Mouse (Mus musculus) adrenal gland, postnatal 10 days (tissue): ENCODE results near the gene Kel. TPM values are rescaled to one million over a fixed set of nuclear protein-coding genes. Genes with fewer than 3 reads are reported as not detected.

Experiments used
- DNase-seq: peaks from one replicate; pipeline ENCODE4 v3.0.0; 2021; ENCODE audit warnings: mixed read lengths
- long read RNA-seq, 2 experiments: library from polyadenylated mRNA; stranded (forward); transcript quantifications; one replicate each; pipeline ENCODE4 v2.0.0; 2021
- total RNA-seq, 2 experiments: library from RNA; stranded (reverse); gene quantifications; 2 replicates each; pipeline ENCODE4 v1.2.3; 2021

Gene Kel
- total RNA-seq, result 1 to 10 TPM; 2.0 to 8.0 TPM
- long read RNA-seq, experiment 1, result 0 reads
- long read RNA-seq, experiment 2, partial matches to known transcripts, result 1 of 1 reads
- long read RNA-seq, experiment 2, other reads (novel, unspliced or antisense), result 0 of 1 reads

DNA sequence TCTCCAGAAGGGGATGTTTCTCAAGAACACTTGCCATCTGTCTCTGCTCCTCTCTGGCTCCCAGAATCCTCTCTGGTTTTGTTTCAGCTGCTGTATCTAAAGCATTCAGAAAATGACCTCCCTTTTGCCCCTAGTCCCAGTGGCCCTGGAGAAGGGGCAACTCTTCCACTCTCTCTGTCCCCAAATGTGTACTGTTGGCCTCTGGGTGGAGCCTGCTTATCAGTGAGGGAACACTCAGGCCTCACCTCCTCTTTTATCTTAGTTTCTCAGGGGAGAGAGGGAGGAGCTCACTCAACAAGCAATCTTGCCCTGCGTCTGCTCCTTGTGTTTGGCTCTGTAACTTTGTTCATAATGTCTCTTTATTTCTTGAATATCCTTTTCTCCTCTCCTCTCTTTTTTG lies at the start of gene Kel:
Gene Kel, minus strand, starts transcription at position 217 of the 400 bp plus-strand sequence.
- DNase-seq, result no peak

DNA sequence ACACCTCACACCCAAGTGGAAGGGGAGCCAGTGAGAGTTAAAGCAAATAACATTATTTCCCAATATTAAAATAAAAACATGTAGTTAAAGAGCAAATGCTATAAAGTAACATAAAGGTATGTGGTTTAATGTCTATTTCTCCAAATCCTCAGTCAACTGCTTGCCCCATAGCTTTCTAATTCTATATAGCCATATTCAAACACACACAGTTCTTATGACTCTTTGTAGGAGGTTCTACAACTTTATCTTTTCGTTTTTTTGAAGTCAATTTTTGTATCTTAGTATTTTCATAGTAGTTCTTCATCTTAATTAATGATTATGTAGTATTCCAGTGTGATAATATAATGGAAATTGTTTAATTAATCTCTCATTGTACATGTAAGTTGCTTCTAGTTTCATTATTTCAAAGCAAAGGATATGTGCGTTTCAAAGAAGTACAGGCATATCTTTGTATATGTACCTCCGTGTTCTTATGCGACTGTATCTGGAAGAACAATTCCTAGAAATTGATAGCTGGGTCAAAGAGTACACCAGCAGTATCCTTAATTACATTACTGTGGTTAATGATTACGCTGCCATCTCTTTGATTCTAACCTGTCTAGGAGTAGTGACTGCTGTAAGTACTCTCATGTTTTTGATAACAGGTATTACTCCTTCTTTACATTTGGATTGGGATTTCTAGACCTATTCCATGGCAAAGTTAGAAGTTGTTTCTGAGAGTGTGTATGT lies 40.7 kb upstream of the Kel start:
- no peak for DNase-seq

- DNase-seq, result no peak
These were observed 37.0 kb upstream of the Kel start for GRCm38 (mm10) chr6:41741101-41741500.

GRCm38 (mm10) chr6:41734719-41735470 lies 30.8 kb upstream of the Kel start:
- no peak for DNase-seq

DNA sequence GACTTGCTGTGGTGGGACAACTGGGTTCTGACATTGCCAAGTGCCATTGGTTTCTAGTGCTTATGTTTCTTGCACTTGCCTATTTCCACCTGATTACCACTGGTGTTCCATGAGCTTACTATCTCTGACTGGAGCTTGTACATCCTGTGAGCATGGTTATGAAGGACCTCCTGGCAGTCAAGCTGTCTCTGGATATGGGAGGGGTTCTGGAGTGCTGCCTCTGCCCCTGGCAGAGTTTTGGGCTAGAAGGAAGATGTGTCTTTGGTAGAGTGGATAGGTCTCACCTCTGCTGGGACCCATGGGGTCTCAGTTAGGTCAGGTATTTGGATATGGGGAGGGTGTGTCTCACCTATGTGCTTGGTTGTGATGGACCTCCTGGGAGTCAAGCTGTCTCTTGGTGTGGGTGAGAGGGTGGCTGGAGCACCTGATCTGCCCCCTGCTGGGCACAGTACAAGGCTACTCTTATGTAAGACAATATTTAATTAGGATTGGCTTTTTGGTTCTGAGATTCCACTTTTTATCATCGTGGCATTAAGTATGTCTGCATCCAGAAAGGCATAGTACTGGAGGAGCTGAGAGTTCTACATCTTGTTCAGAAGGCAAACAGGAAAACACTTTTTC lies 24.0 kb upstream of the Kel start:
- DNase-seq, result no peak

DNA sequence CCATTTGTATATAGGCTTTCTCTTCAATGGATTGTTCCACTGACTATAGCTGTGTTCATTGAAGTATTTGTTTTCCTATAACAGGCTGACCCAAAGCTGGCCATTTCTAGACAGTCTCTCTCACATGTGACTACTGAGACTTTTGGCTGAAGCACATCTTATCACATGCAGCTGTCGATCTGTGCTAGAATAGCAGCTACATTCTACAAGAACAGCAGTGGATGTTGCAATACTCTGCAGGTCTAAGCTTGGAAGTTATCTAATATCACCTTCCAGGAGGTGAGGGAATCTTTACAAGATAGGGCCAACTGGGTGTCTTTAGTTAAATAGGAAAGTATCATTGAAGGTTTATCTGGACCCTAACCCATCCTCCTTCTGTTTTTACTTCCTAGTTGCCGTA lies 17.3 kb upstream of the Kel start:
- DNase-seq, result no peak

- no peak for DNase-seq
These were observed 6.1 kb upstream of the Kel start for GRCm38 (mm10) chr6:41710281-41710680.

DNA sequence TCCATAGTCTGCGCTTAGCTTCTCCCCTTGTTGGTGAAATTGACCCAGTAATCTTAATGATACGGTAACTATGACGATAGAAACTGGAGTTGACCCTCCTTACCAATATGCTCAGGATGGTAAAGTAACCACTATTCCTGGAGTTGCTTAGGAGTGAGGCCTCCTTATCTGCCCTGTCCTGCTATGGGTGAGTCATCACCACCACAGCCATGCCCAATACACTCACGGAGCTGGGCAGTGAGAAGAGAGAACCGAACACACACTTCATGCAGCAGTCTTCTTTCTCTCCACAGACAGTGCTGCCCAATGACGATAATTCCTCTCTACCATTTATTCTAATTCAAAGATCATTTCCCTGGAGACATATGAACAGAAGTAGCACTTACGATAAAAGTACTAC lies 2.1 kb upstream of the Kel start:
- DNase-seq, result no peak

DNA sequence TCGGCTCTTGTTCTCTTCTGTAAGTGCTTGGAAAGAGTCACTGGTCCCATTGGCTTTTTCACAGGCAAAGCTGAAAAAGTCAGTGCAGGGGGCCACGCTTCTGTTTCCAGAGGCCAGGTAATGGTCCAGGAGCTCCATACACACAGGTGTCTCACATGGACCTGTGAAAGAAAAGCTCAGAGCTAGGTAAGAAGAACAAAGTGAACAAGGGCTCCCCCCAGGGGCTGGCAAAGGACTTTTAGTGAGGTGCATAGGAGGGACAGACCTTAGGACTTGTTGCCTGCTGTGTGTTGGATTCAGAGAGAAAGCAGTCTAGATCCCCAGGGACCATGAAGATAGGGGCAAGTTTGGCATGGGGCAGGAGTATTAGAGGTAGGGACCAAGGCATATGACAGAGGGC lies 1.2 kb downstream of the Kel start:
- DNase-seq, result no peak

GRCm38 (mm10) chr6:41701245-41701644 lies 2.9 kb downstream of the Kel start:
- no peak for DNase-seq

DNA sequence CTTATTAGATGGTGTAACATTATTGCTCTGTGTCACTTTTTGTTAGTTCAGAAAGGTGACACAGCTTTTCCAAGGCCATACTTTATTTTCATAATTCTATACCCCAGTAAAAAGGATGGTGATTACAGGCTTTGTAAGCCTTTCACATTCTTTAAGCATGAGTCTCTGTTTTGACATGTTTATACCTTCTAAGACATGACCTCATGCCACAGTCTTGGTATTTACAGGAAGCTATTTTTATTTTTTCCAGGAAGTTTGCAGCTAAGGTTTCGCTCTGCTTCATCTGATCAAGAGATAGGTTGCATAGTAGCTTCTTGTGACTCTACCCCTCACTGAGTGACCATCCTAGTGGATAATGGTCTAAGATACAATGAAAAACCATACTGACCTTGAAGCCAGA lies 9.7 kb downstream of the Kel start:
- no peak for DNase-seq

- no peak for DNase-seq
These were observed 11.9 kb downstream of the Kel start for GRCm38 (mm10) chr6:41692200-41692599.

DNA sequence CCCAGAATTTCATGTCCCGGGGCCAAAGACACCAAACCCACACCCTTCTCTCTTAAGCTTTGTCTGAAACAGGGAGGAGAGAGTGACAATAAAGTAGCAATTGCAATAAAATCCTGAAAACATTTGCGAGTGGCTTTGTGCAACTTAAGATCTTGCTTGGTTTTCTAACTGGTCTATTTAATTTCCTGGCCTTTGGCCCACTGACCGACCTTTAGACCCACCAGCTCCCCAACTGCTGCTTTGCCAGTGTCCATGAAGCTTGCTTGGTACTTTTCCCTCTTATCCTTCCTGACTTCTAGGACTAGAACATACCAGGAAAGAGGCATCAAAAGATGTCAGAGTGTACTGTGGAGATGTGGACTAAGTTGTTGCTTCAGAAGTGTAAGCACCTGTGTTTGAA lies 18.5 kb downstream of the Kel start:
- no peak for DNase-seq

DNA sequence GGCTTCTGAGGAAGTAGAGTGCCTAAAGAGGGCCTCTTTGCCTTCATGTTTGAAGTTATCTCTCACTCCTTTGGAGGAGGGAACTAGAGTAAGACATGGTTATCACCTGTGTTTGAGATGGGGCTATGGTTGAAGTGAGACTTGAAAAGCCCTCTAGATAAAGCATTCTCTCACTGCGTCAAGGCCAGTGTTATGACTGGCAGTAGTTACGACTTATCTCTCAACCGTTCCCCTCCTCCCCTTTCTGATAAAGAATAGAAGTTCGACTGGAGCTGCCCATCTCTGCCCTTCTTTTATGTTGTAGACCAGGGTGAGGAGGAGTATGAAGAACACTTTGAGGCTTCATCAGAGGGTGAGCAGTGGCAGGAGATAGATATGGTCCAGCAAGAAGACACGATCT lies 19.2 kb downstream of the Kel start:
- no peak for DNase-seq

DNA sequence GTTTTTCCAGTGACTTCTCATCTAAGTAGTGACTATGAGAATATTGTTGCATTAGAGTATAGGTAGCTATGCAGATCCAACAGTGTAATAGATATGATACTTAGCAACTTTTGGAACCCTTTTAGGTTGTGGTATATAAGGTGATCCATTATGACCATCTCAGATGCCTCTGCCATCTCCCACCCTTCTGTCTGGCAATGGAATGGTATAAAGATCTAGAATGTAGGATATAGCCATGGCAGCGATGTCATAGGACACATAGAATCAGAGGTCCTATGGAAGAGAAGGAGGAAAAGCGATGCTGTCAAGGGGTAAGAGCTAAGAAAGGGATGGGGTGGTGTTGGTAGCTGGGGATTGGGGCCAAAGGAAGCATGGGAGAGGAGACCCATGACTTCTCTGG lies 20.0 kb downstream of the Kel start, which contains the start of gene Llcfc1:
Gene Llcfc1, plus strand, starts transcription at position 301 of the 400 bp plus-strand sequence.
- no peak for DNase-seq

DNA sequence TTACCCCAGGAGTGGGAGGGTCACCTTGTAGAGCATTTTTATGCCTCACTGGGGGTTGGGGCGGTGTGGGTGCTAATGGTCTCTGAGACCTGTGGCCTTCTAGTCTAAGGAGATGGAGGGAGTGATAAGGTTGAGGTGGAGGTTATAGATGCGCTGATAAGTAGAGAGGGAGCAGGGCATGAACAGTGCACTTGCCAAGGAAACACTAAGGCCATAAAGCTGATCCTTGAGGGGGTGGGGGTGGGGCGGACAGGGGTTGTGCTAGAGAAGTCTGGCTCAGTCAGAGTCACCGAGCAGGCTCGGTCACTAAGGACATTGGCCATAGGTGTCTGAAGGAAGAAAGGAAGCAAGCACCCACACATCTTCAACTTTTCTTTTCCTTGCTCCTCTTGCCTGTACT lies 22.5 kb downstream of the Kel start:
- DNase-seq, result no peak

DNA sequence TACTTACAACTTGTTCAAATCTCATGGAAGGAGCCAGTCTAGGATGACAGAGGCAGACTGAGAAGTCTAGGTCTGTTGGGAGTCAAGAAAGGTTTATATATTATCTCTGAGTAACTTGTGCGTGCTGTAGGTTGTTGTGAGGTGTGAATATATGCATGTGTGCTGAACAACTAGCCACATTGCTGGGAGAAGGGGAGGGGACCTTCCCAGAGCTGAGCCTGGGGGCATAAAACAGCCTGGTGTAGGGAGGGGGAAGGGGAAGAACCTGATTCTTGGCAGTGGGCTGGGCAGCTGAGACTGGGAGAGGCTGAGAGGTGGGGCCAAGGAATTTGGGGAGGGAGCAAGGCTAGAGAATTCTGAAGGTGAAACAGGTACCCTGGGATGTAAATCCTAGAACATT lies 23.5 kb downstream of the Kel start, which contains the start of gene Trpv5:
Gene Trpv5, minus strand, starts transcription at position 101 of the 400 bp plus-strand sequence.
- no peak for DNase-seq

DNA sequence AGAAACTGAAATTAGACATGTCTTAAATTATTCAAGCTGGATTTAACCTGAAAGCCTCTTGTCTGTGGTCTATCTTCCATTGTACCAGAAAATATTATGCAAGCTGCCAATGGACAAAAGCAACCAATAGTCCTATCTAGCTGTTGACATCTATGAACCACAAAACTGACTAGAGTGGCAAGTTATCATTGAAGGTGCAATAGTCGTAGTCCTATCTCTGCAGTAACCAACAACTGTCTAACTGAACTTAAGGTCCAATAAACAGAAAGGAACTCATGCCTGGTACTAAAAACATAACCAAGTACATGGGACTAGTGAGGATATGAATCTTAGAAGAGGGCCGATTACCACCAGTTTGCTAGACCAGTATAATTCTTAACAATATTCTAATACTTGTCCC lies 27.6 kb downstream of the Kel start:
- no peak for DNase-seq

GRCm38 (mm10) chr6:41662320-41662719 lies 41.8 kb downstream of the Kel start:
- DNase-seq, result no peak

DNA sequence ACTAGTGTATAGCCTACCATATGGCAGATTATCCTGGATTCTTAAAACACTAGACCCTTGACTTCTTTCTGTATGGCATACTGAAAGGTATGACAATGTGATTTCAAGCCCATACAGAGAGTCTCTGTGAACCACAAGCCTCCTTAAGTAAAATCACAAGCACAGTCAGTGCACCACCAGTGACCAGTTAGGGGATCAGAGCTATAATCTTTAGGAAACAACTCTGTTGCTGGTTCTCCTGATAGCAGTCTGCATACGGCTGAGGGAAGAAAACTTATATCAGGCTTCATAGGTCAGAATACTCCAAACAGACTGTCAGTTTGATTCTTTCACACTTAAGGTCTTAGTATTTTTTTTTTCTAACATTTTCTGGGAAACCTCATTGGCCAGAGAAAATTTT lies 45.7 kb downstream of the Kel start:
- no peak for DNase-seq

- no peak for DNase-seq
These were observed 49.5 kb downstream of the Kel start for GRCm38 (mm10) chr6:41654648-41655047.

DNA sequence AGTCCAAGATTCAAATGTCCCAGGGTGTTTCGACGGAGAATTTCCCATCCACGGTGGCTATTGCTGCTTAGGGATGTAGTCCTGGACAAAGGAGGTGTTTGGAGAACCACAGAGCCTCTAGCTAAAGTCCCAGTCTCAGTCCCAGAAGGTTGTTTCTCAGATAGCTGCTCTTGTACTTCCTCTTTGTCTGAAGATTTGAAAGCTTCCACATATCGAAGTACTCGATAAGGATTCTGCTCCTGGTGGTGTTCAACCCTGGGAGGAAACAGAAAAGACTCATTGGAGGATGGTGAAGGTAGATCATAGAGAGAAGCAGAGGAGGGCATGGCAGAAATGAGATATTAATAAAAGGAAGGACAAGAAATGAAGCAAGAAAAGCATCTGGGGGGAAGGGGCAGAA lies 51.0 kb downstream of the Kel start:
- no peak for DNase-seq

GRCm38 (mm10) chr6:41646672-41647071 lies 57.5 kb downstream of the Kel start:
- DNase-seq, result no peak
